Mouse (Mus musculus): ENCODE measurements around the gene Pde10a.

Pde10a gene

GRCm38 (mm10) chr17:8525971-8526740 is 984 bp downstream of the Pde10a start:
- peak; percentile 48 to 58 for DNase-seq (ENCODE audit: low spot score in 2 of 2)

GRCm38 (mm10) chr17:8526815-8527261 is 1.7 kb downstream of the Pde10a start:
- peak in 1 of 2 experiments; percentile 55 for DNase-seq (ENCODE audit: low spot score in 2 of 2)

- DNase-seq (ENCODE audit: low spot score in 2 of 2) = no peak
Measured at GRCm38 (mm10) chr17:8528641-8529040, 3.5 kb downstream of the Pde10a start.

- no peak for DNase-seq (ENCODE audit: low spot score in 2 of 2)
Measured at GRCm38 (mm10) chr17:8532609-8533008, 7.4 kb downstream of the Pde10a start.

GRCm38 (mm10) chr17:8533828-8534227 is 8.7 kb downstream of the Pde10a start:
- DNase-seq (ENCODE audit: low spot score in 2 of 2) = no peak

GRCm38 (mm10) chr17:8536522-8536921 is 11.3 kb downstream of the Pde10a start:
- no peak for DNase-seq (ENCODE audit: low spot score in 2 of 2)

- no peak for DNase-seq (ENCODE audit: low spot score in 2 of 2)
Measured at GRCm38 (mm10) chr17:8538102-8538501, 12.9 kb downstream of the Pde10a start.

- DNase-seq (ENCODE audit: low spot score in 2 of 2) = peak in 1 of 2 experiments; percentile 31
Measured at GRCm38 (mm10) chr17:8541974-8542538, 16.9 kb downstream of the Pde10a start.

- DNase-seq (ENCODE audit: low spot score in 2 of 2) = no peak
Measured at GRCm38 (mm10) chr17:8546366-8546765, 21.2 kb downstream of the Pde10a start.

GRCm38 (mm10) chr17:8548733-8549132 is 23.6 kb downstream of the Pde10a start:
- DNase-seq (ENCODE audit: low spot score in 2 of 2) = no peak

GRCm38 (mm10) chr17:8551641-8552040 is 26.5 kb downstream of the Pde10a start:
- DNase-seq (ENCODE audit: low spot score in 2 of 2) = no peak

- DNase-seq (ENCODE audit: low spot score in 2 of 2) = no peak
Measured at GRCm38 (mm10) chr17:8552346-8553035, 27.3 kb downstream of the Pde10a start.

GRCm38 (mm10) chr17:8553601-8554000 is 28.4 kb downstream of the Pde10a start:
- DNase-seq (ENCODE audit: low spot score in 2 of 2) = no peak

- no peak for DNase-seq (ENCODE audit: low spot score in 2 of 2)
Measured at GRCm38 (mm10) chr17:8554219-8554618, 29.0 kb downstream of the Pde10a start.

GRCm38 (mm10) chr17:8555785-8556184 is 30.6 kb downstream of the Pde10a start:
- no peak for DNase-seq (ENCODE audit: low spot score in 2 of 2)

GRCm38 (mm10) chr17:8556223-8556622 is 31.1 kb downstream of the Pde10a start:
- DNase-seq (ENCODE audit: low spot score in 2 of 2) = no peak

- no peak for DNase-seq (ENCODE audit: low spot score in 2 of 2)
Measured at GRCm38 (mm10) chr17:8557926-8558325, 32.8 kb downstream of the Pde10a start.

GRCm38 (mm10) chr17:8562101-8562885 is 37.1 kb downstream of the Pde10a start:
- no peak for DNase-seq (ENCODE audit: low spot score in 2 of 2)

- no peak for DNase-seq (ENCODE audit: low spot score in 2 of 2)
Measured at GRCm38 (mm10) chr17:8562886-8563280, 37.7 kb downstream of the Pde10a start.

GRCm38 (mm10) chr17:8566850-8567249 is 41.7 kb downstream of the Pde10a start, which contains the start of gene Gm17087:
TSS of gene Gm17087 (minus strand) at chr17:8566950.
- no peak for DNase-seq (ENCODE audit: low spot score in 2 of 2)

GRCm38 (mm10) chr17:8573542-8574260 is 48.5 kb downstream of the Pde10a start:
- DNase-seq (ENCODE audit: low spot score in 2 of 2) = no peak
